Mouse (Mus musculus) heart, embryonic 10.5 days (tissue): Measurements from ENCODE around the gene Pgc. TPM values are rescaled to one million over a fixed set of nuclear protein-coding genes. Genes with fewer than 3 reads are reported as not detected.

Source experiments
- DNase-seq: peaks from one replicate; pipeline ENCODE4 v3.0.0-alpha.2; 2017; ENCODE audit warnings: low spot score
- H3K27ac ChIP-seq: fragments of 300-500 bp; sonication (generic); 2 replicates; pipeline ENCODE4 v1.5.1; 2016; ENCODE audit warnings: mild to moderate bottlenecking
- H3K27me3 ChIP-seq: fragments of 300-500 bp; sonication (generic); 2 replicates; pipeline ENCODE4 v1.6.1; 2016; ENCODE audit warnings: mild to moderate bottlenecking; ENCODE audit not compliant: poor library complexity, insufficient read depth, severe bottlenecking
- H3K36me3 ChIP-seq: fragments of 300-500 bp; sonication (generic); 2 replicates; pipeline ENCODE4 v1.6.1; 2016; ENCODE audit warnings: mild to moderate bottlenecking, moderate library complexity
- H3K4me1 ChIP-seq: fragments of 300-500 bp; sonication (generic); 2 replicates; pipeline ENCODE4 v1.6.1; 2016; ENCODE audit warnings: mild to moderate bottlenecking
- H3K4me3 ChIP-seq: fragments of 300-500 bp; sonication (generic); 2 replicates; pipeline ENCODE4 v1.5.1; 2016; ENCODE audit warnings: mild to moderate bottlenecking, moderate library complexity
- H3K9me3 ChIP-seq: fragments of 300-500 bp; sonication (generic); 2 replicates; pipeline ENCODE4 v1.6.1; 2016; ENCODE audit warnings: mild to moderate bottlenecking, moderate library complexity
- WGBS: fragments of 180-500 bp; shearing (Covaris S2); methylation state at CpG from one replicate; pipeline ENCODE4 v1.1.7; 2016; 5-methylcytosine and 5-hydroxymethylcytosine counted together
- polyA plus RNA-seq: library from polyadenylated mRNA; unstranded; fragments of >200 nt; fragmentation: Nextera tagmentation; extraction: Ambion mirVana; gene quantifications from 2 replicates; pipeline ENCODE4 v1.2.1, GENCODE M21; 2016

Gene Pgc
- polyA plus RNA-seq, 1 experiment from 2014 or later = 0.49 TPM

GRCm38 (mm10) chr17:47783445-47784223, 57.0 kb downstream of the Pgc start:
- 71% methylated on average over 8 of the region's 8 CpGs for WGBS

More at GRCm38 (mm10) chr17:47783445-47784223, 57.0 kb downstream of the Pgc start:
- peaks cover 67% of the 10 kb centered on the region for H3K4me1 ChIP-seq
- H3K27me3 ChIP-seq = peaks cover 21% of the 10 kb centered on the region; the same call in 1 of the 2 replicates
- no peak for DNase-seq
- no peak overlapping the region for H3K4me3 ChIP-seq
- H3K9me3 ChIP-seq = no peaks in the 10 kb centered on the region
- no peaks in the 10 kb centered on the region for H3K36me3 ChIP-seq
- 0 out of 2 replicates have a peak overlapping the region, but pooled peaks have one; percentile 13 for H3K27ac ChIP-seq

Other genes starting within 250 kb of the Pgc start
- gene Taf8, start 224.6 kb upstream of the Pgc start, polyA plus RNA-seq = 23.0 and 28.5 TPM in 2 replicates
- 552 and 644 TPM in 2 replicates for gene Ccnd3, start 221.8 kb upstream of the Pgc start, polyA plus RNA-seq
- gene Bysl, start 115.3 kb upstream of the Pgc start, polyA plus RNA-seq = 37.0 and 43.0 TPM in 2 replicates
- 36.5 and 42.8 TPM in 2 replicates for gene Med20, start 115.3 kb upstream of the Pgc start, polyA plus RNA-seq
- 1.6 and 2.1 TPM in 2 replicates for gene Gm20517, start 115.3 kb upstream of the Pgc start, polyA plus RNA-seq
- 3.2 and 4.5 TPM in 2 replicates for gene Usp49, start 96.2 kb upstream of the Pgc start, polyA plus RNA-seq
- gene Tomm6, start 38.5 kb upstream of the Pgc start, polyA plus RNA-seq = 320 and 356 TPM in 2 replicates
- 4.6 and 5.2 TPM in 2 replicates for gene Frs3, start 37.8 kb upstream of the Pgc start, polyA plus RNA-seq
- 0.14 and 0.16 TPM in 2 replicates for gene Gm21981, start 32.4 kb upstream of the Pgc start, polyA plus RNA-seq
- 0.79 TPM in 1 of 2 replicates, not detected in the other for gene Prickle4, start 32.1 kb upstream of the Pgc start, polyA plus RNA-seq
- gene Tfeb, start 10.2 kb downstream of the Pgc start, polyA plus RNA-seq = 15.3 and 19.3 TPM in 2 replicates
- gene Mdfi, start 107.8 kb downstream of the Pgc start, polyA plus RNA-seq = 15.3 and 17.7 TPM in 2 replicates
- gene Foxp4, start 197.8 kb downstream of the Pgc start, polyA plus RNA-seq = 12.4 and 27.3 TPM in 2 replicates